Comparison of ENCODE assay signal across 8 mouse cellular contexts in genomic region chr1:63114136-63114781, GRCm38 (mm10). TPM values are rescaled to one million over a fixed set of nuclear protein-coding genes. Genes with fewer than 3 reads are reported as not detected.
A peak's percentile ranks its signal among the peaks of the same experiment; 100 is the strongest.
DNase-seq lines count a peak whose midpoint lies in the region; ATAC-seq and TF ChIP-seq lines count a peak whose summit lies in the region.

Ino80d (minus strand) TSS chr1:63114667.

- peak; percentile 74 for DNase-seq in c-Kit-positive CD71-positive TER-119-positive erythroid progenitor cells, embryonic 14.5 days (ENCODE audit: low spot score)
- peak; percentile 95 for DNase-seq in heart, postnatal 0 days (ENCODE audit: low spot score)
- peak; percentile 80 to 89 for DNase-seq in kidney, postnatal 4 days
- peak; percentile 81 for DNase-seq in liver, postnatal 0 days
- peak; percentile 77 for DNase-seq in testis, postnatal 10 days (ENCODE audit: low spot score)

- peak; percentile 23 for TF ChIP-seq CTCF in E14TG2a.4 (conservative IDR thresholded peaks at IDR 0.05; ENCODE audit: low read length)
- peak; percentile 53 for TF ChIP-seq CTCF in heart, postnatal 0 days (IDR thresholded peaks at IDR 0.05; ENCODE audit: low read depth)
- TF ChIP-seq CTCF in liver, postnatal 0 days (IDR thresholded peaks at IDR 0.05; ENCODE audit: low read depth) = peak; percentile 76

- H3K9ac ChIP-seq in forebrain, embryonic 12.5 days = peak within 1 kb of the TSS; percentile 100
- peak within 1 kb of the TSS; percentile 100 for H3K9ac ChIP-seq in heart, postnatal 0 days (replicated peaks; ENCODE audit: low read depth, low read length)
- H3K9ac ChIP-seq in liver, postnatal 0 days (replicated peaks) = peak within 1 kb of the TSS; percentile 100
- peak within 1 kb of the TSS; percentile 99 for H3K9ac ChIP-seq in neural tube, embryonic 14.5 days (replicated peaks; ENCODE audit: low read depth, low read length)

- peak within 1 kb of the TSS; percentile 98 for H3K27ac ChIP-seq in forebrain, embryonic 12.5 days
- H3K27ac ChIP-seq in heart, postnatal 0 days (ENCODE audit: low read depth) = peak within 1 kb of the TSS; percentile 99
- peak within 1 kb of the TSS; percentile 100 for H3K27ac ChIP-seq in liver, postnatal 0 days (ENCODE audit: low read depth)
- H3K27ac ChIP-seq in neural tube, embryonic 14.5 days (ENCODE audit: low read depth, low read length) = peak within 1 kb of the TSS; percentile 97

- H3K4me1 ChIP-seq in E14TG2a.4 (replicated peaks; ENCODE audit: low read depth, low read length) = peaks cover 69% of the 10 kb centered on the region
- peaks cover 43% of the 10 kb centered on the region for H3K4me1 ChIP-seq in forebrain, embryonic 12.5 days
- peaks cover 8% of the 10 kb centered on the region for H3K4me1 ChIP-seq in heart, postnatal 0 days (ENCODE audit: control insufficient read depth, insufficient read depth)
- H3K4me1 ChIP-seq in liver, postnatal 0 days (ENCODE audit: insufficient read depth) = peaks cover 23% of the 10 kb centered on the region
- H3K4me1 ChIP-seq in neural tube, embryonic 14.5 days (ENCODE audit: control insufficient read depth, insufficient read depth, low read length) = peaks cover 27% of the 10 kb centered on the region

- no peak for TF ChIP-seq EP300 in heart, postnatal 0 days (IDR thresholded peaks at IDR 0.05; ENCODE audit: low read depth)
- TF ChIP-seq EP300 in liver, postnatal 0 days (IDR thresholded peaks at IDR 0.05; ENCODE audit: low read depth) = no peak

- no peaks in the 10 kb centered on the region for H3K27me3 ChIP-seq in E14TG2a.4 (ENCODE audit: insufficient read depth, low read length)
- H3K27me3 ChIP-seq in forebrain, embryonic 12.5 days = no peaks in the 10 kb centered on the region
- no peaks in the 10 kb centered on the region for H3K27me3 ChIP-seq in heart, postnatal 0 days (ENCODE audit: control insufficient read depth, insufficient read depth, low read length)
- H3K27me3 ChIP-seq in liver, postnatal 0 days (ENCODE audit: insufficient read depth, low read length) = no peaks in the 10 kb centered on the region
- no peaks in the 10 kb centered on the region for H3K27me3 ChIP-seq in neural tube, embryonic 14.5 days (ENCODE audit: control insufficient read depth, insufficient read depth, low read length)

- 0% methylated on average over 29 of the region's 42 CpGs for WGBS in forebrain, embryonic 12.5 days
- WGBS in heart, postnatal 0 days = 0% methylated on average over 24 of the region's 42 CpGs
- 1% methylated on average over 25 of the region's 42 CpGs for WGBS in liver, postnatal 0 days (ENCODE audit: insufficient replicate concordance)
- under 1% methylated on average over 13 of the region's 42 CpGs for WGBS in neural tube, embryonic 14.5 days

- H3K36me3 ChIP-seq in E14TG2a.4 (ENCODE audit: insufficient read depth, low read length) = peaks cover 20% of the 10 kb centered on the region
- H3K36me3 ChIP-seq in forebrain, embryonic 12.5 days (replicated peaks) = peaks cover 11% of the 10 kb centered on the region
- H3K36me3 ChIP-seq in heart, postnatal 0 days (replicated peaks; ENCODE audit: control insufficient read depth, insufficient read depth, low read length) = peaks cover 12% of the 10 kb centered on the region
- peaks cover 19% of the 10 kb centered on the region for H3K36me3 ChIP-seq in liver, postnatal 0 days (replicated peaks; ENCODE audit: insufficient read depth, low read length)
- H3K36me3 ChIP-seq in neural tube, embryonic 14.5 days (ENCODE audit: control insufficient read depth, insufficient read depth, low read length) = peaks cover 4% of the 10 kb centered on the region; the same call in 1 of the 2 replicates

- H3K4me3 ChIP-seq in E14TG2a.4 (replicated peaks; ENCODE audit: low read length) = peak within 1 kb of the TSS; percentile 82
- peak within 1 kb of the TSS; percentile 99 for H3K4me3 ChIP-seq in forebrain, embryonic 12.5 days (replicated peaks)
- H3K4me3 ChIP-seq in heart, postnatal 0 days (ENCODE audit: low read depth, low read length) = peak within 1 kb of the TSS; percentile 85
- peak within 1 kb of the TSS; percentile 93 for H3K4me3 ChIP-seq in liver, postnatal 0 days (ENCODE audit: low read depth, low read length)
- H3K4me3 ChIP-seq in neural tube, embryonic 14.5 days (ENCODE audit: low read depth, low read length) = peak within 1 kb of the TSS; percentile 92

- H3K9me3 ChIP-seq in E14TG2a.4 (ENCODE audit: low read length) = no peaks in the 10 kb centered on the region
- no peaks in the 10 kb centered on the region for H3K9me3 ChIP-seq in forebrain, embryonic 12.5 days
- H3K9me3 ChIP-seq in heart, postnatal 0 days (replicated peaks; ENCODE audit: control insufficient read depth, low read length) = no peaks in the 10 kb centered on the region
- no peaks in the 10 kb centered on the region for H3K9me3 ChIP-seq in liver, postnatal 0 days (ENCODE audit: low read length)
- H3K9me3 ChIP-seq in neural tube, embryonic 14.5 days (ENCODE audit: control insufficient read depth, low read length) = no peaks in the 10 kb centered on the region

- H3K4me2 ChIP-seq in forebrain, embryonic 12.5 days = peak within 1 kb of the TSS; percentile 88
- H3K4me2 ChIP-seq in heart, postnatal 0 days (ENCODE audit: low read depth, low read length) = peak within 1 kb of the TSS; percentile 74
- H3K4me2 ChIP-seq in liver, postnatal 0 days (ENCODE audit: low read depth, low read length) = peak within 1 kb of the TSS; percentile 86
- peak within 1 kb of the TSS; percentile 94 for H3K4me2 ChIP-seq in neural tube, embryonic 14.5 days (ENCODE audit: low read depth, low read length)

- peak; percentile 89 for ATAC-seq in forebrain, embryonic 12.5 days (ENCODE audit: low FRiP score)
- ATAC-seq in heart, postnatal 0 days (ENCODE audit: insufficient read depth, low read depth) = peak; percentile 89
- peak; percentile 83 for ATAC-seq in liver, postnatal 0 days
- peak; percentile 94 for ATAC-seq in neural tube, embryonic 14.5 days (ENCODE audit: low read depth)

RNA-seq across cellular contexts. Expression of gene Ino80d, which starts in this region (rescaled TPM):
- polyA plus RNA-seq in forebrain, embryonic 12.5 days (2016; fragmentation: Nextera tagmentation; extraction: Ambion mirVana) = 11.0 and 12.4 TPM in 2 replicates
- total RNA-seq in heart, postnatal 0 days (2014; rRNA removed; ENCODE audit: low replicate concordance) = 7.3 and 8.3 TPM in 2 replicates
- polyA plus RNA-seq in heart, postnatal 0 days (2015; fragmentation: Nextera tagmentation; extraction: Ambion mirVana) = 5.8 TPM in 2 replicates
- 2.3 and 2.8 TPM in 2 replicates for polyA plus RNA-seq in liver, postnatal 0 days (2015; fragmentation: Nextera tagmentation; extraction: Ambion mirVana)
- 10.9 and 13.7 TPM in 2 replicates for polyA plus RNA-seq in neural tube, embryonic 14.5 days (2014; fragmentation: Nextera tagmentation; extraction: Ambion mirVana)

Comparison
In these comparisons a context has a peak if more than half of its experiments do, and no peak if none do; other contexts are left out.
1. Peak in every context shown above with its lines: DNase-seq, ATAC-seq, H3K4me3 ChIP-seq and H3K27ac ChIP-seq.
2. CTCF ChIP-seq: peak in every context shown above with its lines; median percentile 76 in liver, postnatal 0 days; 53 in heart, postnatal 0 days; 23 in E14TG2a.4.